Mouse (Mus musculus) midbrain, embryonic 12.5 days (tissue): ENCODE results near the gene Rab40c. TPM values are rescaled to one million over a fixed set of nuclear protein-coding genes. Genes with fewer than 3 reads are reported as not detected.

Experiments used
- ATAC-seq: fragments of 200-750 bp; cut with Nextera tagmentation; 2 replicates; pipeline ENCODE4 v1.8.0; 2017; ENCODE audit warnings: low read depth, moderate TSS enrichment, moderate library complexity; ENCODE audit not compliant: low FRiP score
- H3K27ac ChIP-seq: fragments of 300-500 bp; sonication (generic); replicated peaks from 2 replicates; pipeline ENCODE4 v1.5.1; 2016; ENCODE audit warnings: mild to moderate bottlenecking
- H3K27me3 ChIP-seq: fragments of 300-500 bp; sonication (generic); 2 replicates; pipeline ENCODE4 v1.6.1; 2016; ENCODE audit warnings: mild to moderate bottlenecking
- H3K36me3 ChIP-seq: fragments of 300-500 bp; sonication (generic); 2 replicates; pipeline ENCODE4 v1.6.1; 2016
- H3K4me1 ChIP-seq: fragments of 300-500 bp; sonication (generic); 2 replicates; pipeline ENCODE4 v1.6.1; 2016
- H3K4me2 ChIP-seq: fragments of 300-500 bp; sonication (generic); replicated peaks from 2 replicates; pipeline ENCODE4 v1.6.1; 2016; ENCODE audit warnings: mild to moderate bottlenecking, moderate library complexity
- H3K4me3 ChIP-seq: fragments of 300-500 bp; sonication (generic); 2 replicates; pipeline ENCODE4 v1.5.1; 2016; ENCODE audit warnings: mild to moderate bottlenecking
- H3K9ac ChIP-seq: fragments of 300-500 bp; sonication (generic); replicated peaks from 2 replicates; pipeline ENCODE4 v1.6.1; 2016; ENCODE audit warnings: mild to moderate bottlenecking, moderate library complexity
- H3K9me3 ChIP-seq: fragments of 300-500 bp; sonication (generic); 2 replicates; pipeline ENCODE4 v1.6.1; 2016; ENCODE audit warnings: mild to moderate bottlenecking
- WGBS: fragments of 180-500 bp; shearing (Covaris S2); methylation state at CpG from one replicate; pipeline ENCODE4 v1.1.7; 2016; 5-methylcytosine and 5-hydroxymethylcytosine counted together
- polyA plus RNA-seq: library from polyadenylated mRNA; unstranded; fragments of >200 nt; fragmentation: Nextera tagmentation; extraction: Ambion mirVana; gene quantifications from 2 replicates; pipeline ENCODE4 v1.2.1, GENCODE M21; 2016

Gene Rab40c
- polyA plus RNA-seq, 1 experiment from 2014 or later = 38.8 TPM

GRCm38 (mm10) chr17:25887467-25887866 is 32.1 kb downstream of the Rab40c start:
- Histone ChIP-seq H3K4me1 (peaks cover 1% of the 10 kb centered on the region; the same call in 1 of the 2 replicates), H3K27ac (no peak overlapping the region), H3K4me2 (no peak overlapping the region), H3K36me3 (peaks cover 46% of the 10 kb centered on the region), H3K9me3 (no peaks in the 10 kb centered on the region), H3K9ac (no peak overlapping the region), H3K4me3 (no peak overlapping the region), H3K27me3 (no peaks in the 10 kb centered on the region)
- ATAC-seq = no peak
- WGBS = 95% methylated on average over 10 of the region's 10 CpGs

- no peak for ATAC-seq
- Histone ChIP-seq H3K9ac (no peak overlapping the region), H3K27me3 (no peaks in the 10 kb centered on the region), H3K4me2 (no peak overlapping the region), H3K27ac (no peak overlapping the region), H3K4me1 (peaks cover 4% of the 10 kb centered on the region), H3K4me3 (no peak overlapping the region), H3K9me3 (no peaks in the 10 kb centered on the region), H3K36me3 (peaks cover 49% of the 10 kb centered on the region)
Observed at GRCm38 (mm10) chr17:25886806-25887205, 32.7 kb downstream of the Rab40c start.

- peak; percentile 16; the same call in 1 of the 2 replicates for ATAC-seq
- no peak overlapping the region for H3K4me3 ChIP-seq
- peaks cover 49% of the 10 kb centered on the region for H3K36me3 ChIP-seq
- no peaks in the 10 kb centered on the region for H3K9me3 ChIP-seq
- no peak overlapping the region for H3K27ac ChIP-seq
- no peaks in the 10 kb centered on the region for H3K27me3 ChIP-seq
- H3K9ac ChIP-seq = no peak overlapping the region
- H3K4me2 ChIP-seq = no peak overlapping the region
- 69% methylated on average over 4 of the region's 4 CpGs for WGBS
- H3K4me1 ChIP-seq = peaks cover 16% of the 10 kb centered on the region
Observed at GRCm38 (mm10) chr17:25885636-25886035, 33.9 kb downstream of the Rab40c start.

GRCm38 (mm10) chr17:25883824-25884223 is 35.7 kb downstream of the Rab40c start:
- Histone ChIP-seq H3K4me1 (peaks cover 26% of the 10 kb centered on the region), H3K27ac (0 out of 2 replicates have a peak overlapping the region, but pooled peaks have one; percentile 30), H3K4me2 (no peak overlapping the region), H3K9ac (no peak overlapping the region), H3K4me3 (no peak overlapping the region), H3K27me3 (no peaks in the 10 kb centered on the region), H3K9me3 (no peaks in the 10 kb centered on the region), H3K36me3 (peaks cover 46% of the 10 kb centered on the region)
- WGBS = 90% methylated on average over 3 of the region's 3 CpGs
- no peak for ATAC-seq

- no peak for ATAC-seq
- Histone ChIP-seq H3K27me3 (no peaks in the 10 kb centered on the region), H3K4me2 (no peak overlapping the region), H3K4me1 (peaks cover 26% of the 10 kb centered on the region), H3K27ac (0 out of 2 replicates have a peak overlapping the region, but pooled peaks have one; percentile 30), H3K9ac (no peak overlapping the region), H3K9me3 (no peaks in the 10 kb centered on the region), H3K4me3 (no peak overlapping the region), H3K36me3 (peaks cover 48% of the 10 kb centered on the region)
- 81% methylated on average over 8 of the region's 8 CpGs for WGBS
Observed at GRCm38 (mm10) chr17:25883268-25883667, 36.3 kb downstream of the Rab40c start.

GRCm38 (mm10) chr17:25882306-25882705 is 37.2 kb downstream of the Rab40c start:
- Histone ChIP-seq H3K9ac (no peak overlapping the region), H3K36me3 (peaks cover 47% of the 10 kb centered on the region)

GRCm38 (mm10) chr17:25881691-25882090 is 37.8 kb downstream of the Rab40c start:
- peak overlapping the region; percentile 34; the same call in 1 of the 2 replicates for H3K9ac ChIP-seq
- H3K36me3 ChIP-seq = peaks cover 47% of the 10 kb centered on the region
- WGBS = 15% methylated on average over 4 of the region's 4 CpGs
- H3K4me1 ChIP-seq = peaks cover 32% of the 10 kb centered on the region
- no peak for ATAC-seq
- peak overlapping the region; percentile 78 for H3K27ac ChIP-seq
- H3K4me2 ChIP-seq = no peak overlapping the region
- H3K4me3 ChIP-seq = no peak overlapping the region
- no peaks in the 10 kb centered on the region for H3K9me3 ChIP-seq
- no peaks in the 10 kb centered on the region for H3K27me3 ChIP-seq

More at GRCm38 (mm10) chr17:25882306-25882705, 37.2 kb downstream of the Rab40c start:
- Histone ChIP-seq H3K4me3 (no peak overlapping the region), H3K4me2 (no peak overlapping the region), H3K9me3 (no peaks in the 10 kb centered on the region), H3K27me3 (no peaks in the 10 kb centered on the region), H3K4me1 (peaks cover 26% of the 10 kb centered on the region), H3K27ac (0 out of 2 replicates have a peak overlapping the region, but pooled peaks have one; percentile 30)
- no peak for ATAC-seq
- 32% methylated on average over 5 of the region's 5 CpGs for WGBS

DNA sequence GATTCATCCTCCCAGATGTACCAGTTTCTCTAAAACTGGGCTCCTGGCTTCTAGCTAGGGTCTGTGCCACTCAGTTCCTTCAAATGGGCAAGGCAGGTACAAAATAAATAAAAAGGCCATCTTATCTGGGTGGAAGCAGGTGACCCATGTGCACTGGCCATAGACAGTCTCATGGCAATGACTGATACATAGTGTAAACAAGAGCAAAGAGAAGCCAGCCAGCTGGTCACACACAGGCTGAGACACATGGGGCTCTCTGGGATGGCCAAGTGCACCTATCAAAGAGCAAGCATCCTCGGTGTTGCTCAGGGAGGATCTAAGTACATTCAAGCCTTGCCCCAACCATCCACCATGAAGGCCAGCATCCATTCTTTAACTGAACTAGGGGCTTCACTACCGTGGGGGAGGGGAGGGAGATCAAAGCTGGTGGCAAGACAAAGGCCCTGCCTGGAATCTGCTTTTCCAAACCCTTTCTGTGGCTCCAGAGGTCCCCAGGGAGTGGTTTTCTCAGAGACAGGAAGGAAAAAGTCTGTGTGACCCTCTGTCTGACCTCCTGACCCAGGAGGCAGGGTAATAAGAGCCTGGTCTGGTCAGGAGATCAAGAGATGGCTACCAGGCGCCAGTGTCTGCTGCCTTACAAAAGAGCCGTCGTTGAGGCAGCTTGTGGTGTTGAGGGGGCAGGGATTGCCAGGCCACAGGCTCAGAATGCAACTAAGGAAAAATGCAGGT is 38.5 kb downstream of the Rab40c start:
- no peaks in the 10 kb centered on the region for H3K27me3 ChIP-seq
- H3K36me3 ChIP-seq = peaks cover 47% of the 10 kb centered on the region
- H3K4me2 ChIP-seq = 0 out of 2 replicates have a peak overlapping the region, but pooled peaks have one; percentile 3
- H3K4me1 ChIP-seq = peaks cover 38% of the 10 kb centered on the region
- H3K9ac ChIP-seq = peak overlapping the region; percentile 34
- no peaks in the 10 kb centered on the region for H3K9me3 ChIP-seq
- H3K4me3 ChIP-seq = no peak overlapping the region
- 3% methylated on average over 5 of the region's 5 CpGs for WGBS
- no peak for ATAC-seq
- peak overlapping the region; percentile 78 for H3K27ac ChIP-seq

DNA sequence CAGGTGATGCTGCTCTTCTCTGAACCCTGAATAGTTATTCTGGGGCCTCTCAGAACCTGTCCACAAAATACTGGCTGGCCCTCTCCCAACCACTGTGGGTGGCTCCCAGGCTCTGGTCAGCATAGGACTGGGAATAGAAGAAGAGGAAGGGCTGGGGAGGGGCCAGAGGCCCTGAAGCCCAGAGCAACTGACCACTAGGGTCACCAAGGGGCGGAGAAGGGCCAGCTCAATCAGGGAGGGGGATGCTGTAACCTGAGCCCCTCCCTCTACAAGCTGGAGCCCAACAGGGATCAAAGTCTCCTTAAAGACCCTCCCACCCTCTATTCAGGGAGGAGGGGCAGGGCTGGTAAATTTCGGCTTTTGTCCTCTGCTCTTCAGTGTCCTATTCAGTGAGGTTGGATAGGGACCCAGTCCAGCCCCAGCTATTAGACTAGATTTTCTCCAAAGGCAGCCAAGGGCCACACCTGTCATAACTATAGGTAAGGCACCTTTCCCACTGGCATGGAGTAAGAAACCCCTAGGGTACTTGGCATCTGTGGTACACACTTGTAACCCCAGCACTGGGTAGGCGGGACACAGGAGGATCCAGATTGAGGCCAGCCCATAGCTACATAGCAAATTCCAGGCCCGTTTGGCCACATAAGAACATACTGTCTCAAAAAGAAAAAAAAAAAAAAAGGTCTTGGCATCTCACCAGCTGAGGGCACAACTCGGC is 39.2 kb downstream of the Rab40c start, which contains the start of gene Wfikkn1:
Gene Wfikkn1 (minus strand): TSS at position 663 of the 715 bp plus-strand sequence.
- Histone ChIP-seq H3K36me3 (peaks cover 47% of the 10 kb centered on the region), H3K4me3 (no peak within 1 kb of the TSS), H3K9me3 (no peaks in the 10 kb centered on the region), H3K4me2 (0 out of 2 replicates have a peak within 1 kb of the TSS, but pooled peaks have one; percentile 3), H3K9ac (peak within 1 kb of the TSS; percentile 34), H3K27me3 (no peaks in the 10 kb centered on the region), H3K4me1 (peaks cover 42% of the 10 kb centered on the region), H3K27ac (peak within 1 kb of the TSS; percentile 78)
- 22% methylated on average over 5 of the region's 5 CpGs for WGBS
- no peak for ATAC-seq

DNA sequence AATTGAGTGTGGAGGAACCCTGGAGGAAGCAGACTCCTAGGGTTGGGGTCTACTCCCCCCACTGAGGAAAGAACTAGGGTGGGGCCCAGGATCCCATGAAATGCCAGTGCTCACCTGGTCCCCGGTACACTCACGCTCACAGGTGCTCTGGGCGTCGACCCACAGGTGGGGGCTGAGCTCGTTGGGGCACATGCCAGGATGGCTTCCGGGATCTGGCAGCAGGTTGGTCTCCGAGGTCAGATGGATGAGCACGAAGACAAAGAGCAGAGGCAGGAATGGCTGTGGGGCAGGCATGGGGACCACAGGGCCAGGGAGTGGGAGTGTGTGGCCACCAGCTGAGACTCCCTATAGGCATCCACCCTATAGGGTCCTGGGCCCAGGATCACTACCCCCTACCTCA is 39.8 kb downstream of the Rab40c start:
- H3K36me3 ChIP-seq = peaks cover 44% of the 10 kb centered on the region
- ATAC-seq = no peak
- no peak overlapping the region for H3K4me3 ChIP-seq
- H3K4me2 ChIP-seq = no peak overlapping the region
- no peak overlapping the region for H3K9ac ChIP-seq
- no peaks in the 10 kb centered on the region for H3K27me3 ChIP-seq
- 59% methylated on average over 8 of the region's 8 CpGs for WGBS
- peaks cover 42% of the 10 kb centered on the region for H3K4me1 ChIP-seq
- H3K27ac ChIP-seq = peak overlapping the region; percentile 46; the same call in 1 of the 2 replicates
- H3K9me3 ChIP-seq = no peaks in the 10 kb centered on the region

DNA sequence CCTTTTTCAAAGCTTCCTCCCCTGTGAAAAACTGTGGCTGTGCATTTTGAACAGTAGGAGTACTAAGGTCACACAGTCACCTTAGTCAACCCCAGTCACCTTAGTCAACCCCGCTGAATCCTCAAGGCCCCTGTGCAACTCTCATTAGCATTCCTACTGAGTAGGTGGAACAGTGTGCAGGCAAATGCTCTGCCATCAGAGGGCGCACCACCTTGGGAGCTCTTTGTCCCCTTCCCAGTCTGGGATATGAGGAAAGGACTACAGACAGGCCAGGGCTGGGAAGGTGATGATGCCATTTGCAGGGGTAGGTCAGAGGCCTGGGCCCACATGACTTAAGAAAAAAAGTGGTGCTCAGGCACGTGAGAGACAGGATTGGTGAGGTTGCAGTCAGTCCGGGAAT is 40.3 kb downstream of the Rab40c start:
- Histone ChIP-seq H3K4me2 (no peak overlapping the region), H3K36me3 (peaks cover 39% of the 10 kb centered on the region), H3K4me3 (no peak overlapping the region), H3K9me3 (no peaks in the 10 kb centered on the region), H3K4me1 (peaks cover 45% of the 10 kb centered on the region), H3K27me3 (no peaks in the 10 kb centered on the region), H3K9ac (no peak overlapping the region; the same call in 1 of the 2 replicates), H3K27ac (no peak overlapping the region)
- ATAC-seq = no peak
- WGBS = 40% methylated on average over 4 of the region's 4 CpGs

DNA sequence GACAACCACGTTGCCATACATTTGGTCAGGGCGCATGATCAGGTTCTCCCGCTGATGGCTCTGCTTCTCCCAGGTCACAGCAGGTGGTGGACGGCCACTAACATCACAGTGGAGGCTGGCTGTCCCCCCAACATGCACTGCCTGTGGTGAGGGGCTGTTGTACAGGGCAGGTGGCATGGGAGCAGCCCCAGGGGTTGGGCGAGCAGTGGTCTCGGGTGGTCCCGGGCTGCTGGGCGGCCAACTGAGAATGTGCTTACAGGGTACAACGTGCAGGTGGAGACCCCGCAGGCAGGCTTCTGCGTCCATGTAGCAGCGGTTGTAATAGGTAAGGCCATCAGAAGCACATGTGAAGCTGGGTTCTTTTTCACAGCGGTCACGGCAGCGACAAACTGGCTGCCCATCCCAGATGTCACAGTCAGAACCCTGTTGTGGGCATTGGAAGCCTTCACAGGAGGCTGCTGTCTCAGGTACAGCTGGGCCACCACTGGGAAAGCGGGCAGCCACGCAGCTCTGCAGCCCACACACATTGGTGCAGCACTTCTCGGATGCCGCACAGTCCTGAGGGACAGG is 40.8 kb downstream of the Rab40c start:
- Histone ChIP-seq H3K9me3 (no peaks in the 10 kb centered on the region), H3K36me3 (peaks cover 34% of the 10 kb centered on the region), H3K4me2 (no peak overlapping the region), H3K27me3 (no peaks in the 10 kb centered on the region), H3K27ac (no peak overlapping the region), H3K4me3 (no peak overlapping the region), H3K4me1 (peaks cover 50% of the 10 kb centered on the region), H3K9ac (no peak overlapping the region)
- 89% methylated on average over 19 of the region's 19 CpGs for WGBS
- ATAC-seq = no peak
